ENCODE assay signal across 11 mouse cellular contexts in genomic region chr10:94462386-94463064, GRCm38 (mm10).
DNase-seq lines count a peak whose midpoint lies in the region; ATAC-seq and TF ChIP-seq lines count a peak whose summit lies in the region.
"Had no signal": no experiment of that assay in that cellular context is flagged by ENCODE, and none has a peak within 500 bp of the region (broad histone marks: within the 10 kb centered on the region; RNA-seq: fewer than 3 reads in every experiment).

No protein-coding gene starts in this region.

- H3K9me3 ChIP-seq in midbrain, postnatal 0 days (ENCODE audit: low read length) = no peaks in the 10 kb centered on the region
- no peaks in the 10 kb centered on the region for H3K9me3 ChIP-seq in midbrain, embryonic 16.5 days (replicated peaks; ENCODE audit: control insufficient read depth, low read length, poor library complexity, severe bottlenecking)
- no peaks in the 10 kb centered on the region for H3K9me3 ChIP-seq in kidney, postnatal 0 days (replicated peaks; ENCODE audit: low read length)
- no peaks in the 10 kb centered on the region for H3K9me3 ChIP-seq in stomach, embryonic 15.5 days
- no peaks in the 10 kb centered on the region for H3K9me3 ChIP-seq in forebrain, embryonic 15.5 days
- H3K9me3 ChIP-seq: embryonic facial prominence, embryonic 12.5 days; G1E had no signal

- no peaks in the 10 kb centered on the region for H3K4me1 ChIP-seq in midbrain, postnatal 0 days (ENCODE audit: insufficient read depth, low read length)
- no peaks in the 10 kb centered on the region for H3K4me1 ChIP-seq in midbrain, embryonic 16.5 days (ENCODE audit: control insufficient read depth, insufficient read depth, low read length)
- peaks cover 8% of the 10 kb centered on the region for H3K4me1 ChIP-seq in kidney, postnatal 0 days (replicated peaks; ENCODE audit: insufficient read depth, low read length)
- peaks cover 12% of the 10 kb centered on the region for H3K4me1 ChIP-seq in stomach, embryonic 15.5 days
- H3K4me1 ChIP-seq in forebrain, embryonic 15.5 days = no peaks in the 10 kb centered on the region
- H3K4me1 ChIP-seq: megakaryocyte, embryonic 14.5 days had no signal

- H3K9ac ChIP-seq in midbrain, postnatal 0 days (replicated peaks; ENCODE audit: low read length, poor library complexity, severe bottlenecking) = no peak overlapping the region
- no peak overlapping the region for H3K9ac ChIP-seq in midbrain, embryonic 16.5 days (ENCODE audit: low read depth, low read length)
- H3K9ac ChIP-seq in kidney, postnatal 0 days (ENCODE audit: low read depth, low read length) = no peak overlapping the region
- H3K9ac ChIP-seq in stomach, embryonic 15.5 days = no peak overlapping the region
- no peak overlapping the region for H3K9ac ChIP-seq in forebrain, embryonic 15.5 days (replicated peaks)
- H3K9ac ChIP-seq: embryonic facial prominence, embryonic 12.5 days had no signal

- no peak overlapping the region for H3K4me2 ChIP-seq in midbrain, postnatal 0 days (ENCODE audit: low read depth, low read length, poor library complexity, severe bottlenecking)
- no peak overlapping the region for H3K4me2 ChIP-seq in midbrain, embryonic 16.5 days (ENCODE audit: low read length)
- H3K4me2 ChIP-seq in kidney, postnatal 0 days (ENCODE audit: low read length) = no peak overlapping the region
- H3K4me2 ChIP-seq in stomach, embryonic 15.5 days = no peak overlapping the region
- no peak overlapping the region for H3K4me2 ChIP-seq in forebrain, embryonic 15.5 days (replicated peaks)
- H3K4me2 ChIP-seq: embryonic facial prominence, embryonic 12.5 days had no signal

- peak; percentile 49 for DNase-seq in midbrain, postnatal 0 days (ENCODE audit: low spot score)
- DNase-seq in gastrocnemius, postnatal 4 days (ENCODE audit: low spot score in 2 of 2) = peak; percentile 76 to 90
- peak; percentile 89 for DNase-seq in kidney, postnatal 0 days (ENCODE audit: low spot score)

- H3K36me3 ChIP-seq in midbrain, postnatal 0 days (ENCODE audit: insufficient read depth, low read length) = no peaks in the 10 kb centered on the region
- no peaks in the 10 kb centered on the region for H3K36me3 ChIP-seq in midbrain, embryonic 16.5 days (ENCODE audit: control insufficient read depth, insufficient read depth, low read length)
- no peaks in the 10 kb centered on the region for H3K36me3 ChIP-seq in kidney, postnatal 0 days (ENCODE audit: insufficient read depth, low read length)
- H3K36me3 ChIP-seq in stomach, embryonic 15.5 days = no peaks in the 10 kb centered on the region
- H3K36me3 ChIP-seq in forebrain, embryonic 15.5 days = no peaks in the 10 kb centered on the region
- H3K36me3 ChIP-seq: embryonic facial prominence, embryonic 12.5 days; G1E had no signal

- no peaks in the 10 kb centered on the region for H3K27me3 ChIP-seq in midbrain, postnatal 0 days (ENCODE audit: insufficient read depth, low read length)
- H3K27me3 ChIP-seq in midbrain, embryonic 16.5 days (ENCODE audit: control insufficient read depth, insufficient read depth, low read depth, low read length) = no peaks in the 10 kb centered on the region
- H3K27me3 ChIP-seq in kidney, postnatal 0 days (ENCODE audit: insufficient read depth, low read length) = no peaks in the 10 kb centered on the region
- no peaks in the 10 kb centered on the region for H3K27me3 ChIP-seq in stomach, embryonic 15.5 days (replicated peaks)
- no peaks in the 10 kb centered on the region for H3K27me3 ChIP-seq in forebrain, embryonic 15.5 days

- no peak for TF ChIP-seq CTCF in midbrain, postnatal 0 days (IDR thresholded peaks at IDR 0.05)
- TF ChIP-seq CTCF in kidney, postnatal 0 days (IDR thresholded peaks at IDR 0.05; ENCODE audit: low read depth) = no peak

- ATAC-seq in midbrain, postnatal 0 days (ENCODE audit: low FRiP score) = no peak
- ATAC-seq in midbrain, embryonic 16.5 days = no peak
- peak; percentile 75 for ATAC-seq in kidney, postnatal 0 days (replicated peaks; ENCODE audit: low FRiP score, low read depth)
- ATAC-seq in stomach, embryonic 15.5 days (ENCODE audit: insufficient read depth, low FRiP score, low read depth) = peak; percentile 51; the same call in 1 of the 2 replicates
- no peak for ATAC-seq in erythroblast, adult 5-6 weeks (replicated peaks; ENCODE audit: low FRiP score, poor library complexity, severe bottlenecking)
- no peak for ATAC-seq in monocyte, adult 5-6 weeks (replicated peaks; ENCODE audit: insufficient number of reproducible peaks, low FRiP score, low TSS enrichment, poor library complexity, severe bottlenecking)
- ATAC-seq in forebrain, embryonic 15.5 days (replicated peaks) = no peak

- H3K27ac ChIP-seq in midbrain, postnatal 0 days (ENCODE audit: low read depth, low read length) = no peak overlapping the region
- H3K27ac ChIP-seq in midbrain, embryonic 16.5 days (ENCODE audit: low read length) = no peak overlapping the region
- H3K27ac ChIP-seq in kidney, postnatal 0 days = peak overlapping the region; percentile 63
- H3K27ac ChIP-seq in stomach, embryonic 15.5 days = peak overlapping the region; percentile 73; the same call in 1 of the 2 replicates
- H3K27ac ChIP-seq in forebrain, embryonic 15.5 days (replicated peaks) = no peak overlapping the region
- H3K27ac ChIP-seq: embryonic facial prominence, embryonic 12.5 days had no signal

- 54% methylated on average over 15 of the region's 15 CpGs for WGBS in midbrain, postnatal 0 days
- WGBS in midbrain, embryonic 16.5 days = 59% methylated on average over 15 of the region's 15 CpGs
- 33% methylated on average over 15 of the region's 15 CpGs for WGBS in kidney, postnatal 0 days
- 51% methylated on average over 15 of the region's 15 CpGs for WGBS in stomach, embryonic 15.5 days
- 79% methylated on average over 15 of the region's 15 CpGs for WGBS in forebrain, embryonic 15.5 days

- no peak overlapping the region for H3K4me3 ChIP-seq in midbrain, postnatal 0 days (ENCODE audit: low read depth, low read length)
- H3K4me3 ChIP-seq in midbrain, embryonic 16.5 days (ENCODE audit: low read depth, low read length) = no peak overlapping the region
- H3K4me3 ChIP-seq in kidney, postnatal 0 days (replicated peaks; ENCODE audit: low read depth, low read length) = no peak overlapping the region
- no peak overlapping the region for H3K4me3 ChIP-seq in stomach, embryonic 15.5 days (replicated peaks)
- H3K4me3 ChIP-seq in forebrain, embryonic 15.5 days = no peak overlapping the region
- H3K4me3 ChIP-seq: embryonic facial prominence, embryonic 12.5 days; megakaryocyte, embryonic 14.5 days had no signal

Comparison
In these comparisons a context has a peak if more than half of its experiments do, and no peak if none do; other contexts are left out.
1. ATAC-seq: peak in kidney, postnatal 0 days (single experiment) and stomach, embryonic 15.5 days (single experiment); none in midbrain, postnatal 0 days (single experiment), midbrain, embryonic 16.5 days (single experiment), erythroblast, adult 5-6 weeks (single experiment), monocyte, adult 5-6 weeks (single experiment) and forebrain, embryonic 15.5 days (single experiment).
2. H3K27ac ChIP-seq: peak in kidney, postnatal 0 days (single experiment) and stomach, embryonic 15.5 days (single experiment); none in midbrain, postnatal 0 days (single experiment), midbrain, embryonic 16.5 days (single experiment) and forebrain, embryonic 15.5 days (single experiment).
3. Peak in every context shown above with its lines, with median percentiles within 50 percentile points of each other: DNase-seq.